Mouse (Mus musculus) ES-Bruce4 (cell line): ENCODE data around the gene Crocc. TPM values are rescaled to one million over a fixed set of nuclear protein-coding genes. Genes with fewer than 3 reads are reported as not detected.

Source experiments
- H3K27ac ChIP-seq: 2 replicates; pipeline ENCODE4 v1.5.1; 2012; ENCODE audit warnings: low read length, inconsistent platforms; ENCODE audit not compliant: insufficient read depth
- H3K27me3 ChIP-seq: 2 replicates; pipeline ENCODE4 v1.6.1; 2012; ENCODE audit warnings: mild to moderate bottlenecking, low read length, inconsistent platforms; ENCODE audit not compliant: control insufficient read depth, poor library complexity, insufficient read depth, severe bottlenecking
- H3K36me3 ChIP-seq: 2 replicates; pipeline ENCODE4 v1.6.1; 2012; ENCODE audit warnings: inconsistent platforms, mild to moderate bottlenecking, low read length, moderate library complexity; ENCODE audit not compliant: control insufficient read depth, poor library complexity, insufficient read depth, severe bottlenecking
- H3K4me1 ChIP-seq: one replicate; pipeline ENCODE4 v1.8.1; 2011; ENCODE audit warnings: low read length; ENCODE audit not compliant: control insufficient read depth, insufficient read depth
- H3K4me3 ChIP-seq: 2 replicates; pipeline ENCODE4 v1.5.1; 2011; ENCODE audit warnings: low read depth, mild to moderate bottlenecking, low read length
- H3K9ac ChIP-seq: 2 replicates; pipeline ENCODE4 v1.6.1; 2012; ENCODE audit warnings: low read depth, mild to moderate bottlenecking, inconsistent platforms; ENCODE audit not compliant: poor library complexity, severe bottlenecking
- H3K9me3 ChIP-seq: replicated peaks from 2 replicates; pipeline ENCODE4 v1.6.1; 2012; ENCODE audit warnings: mild to moderate bottlenecking, low read length, inconsistent platforms; ENCODE audit not compliant: control insufficient read depth, poor library complexity, insufficient read depth, severe bottlenecking
- CTCF ChIP-seq: IDR thresholded peaks from one replicate; pipeline ENCODE4 v1.8.1; 2011; ENCODE audit warnings: low read depth, low read length
- EP300 ChIP-seq: IDR thresholded peaks from 2 replicates; pipeline ENCODE4 v1.6.1; 2011; ENCODE audit warnings: low read depth, low read length; ENCODE audit not compliant: insufficient read depth
- POLR2A ChIP-seq: IDR thresholded peaks from one replicate; pipeline ENCODE4 v1.8.1; 2011; ENCODE audit warnings: low read length; ENCODE audit not compliant: insufficient read depth
- polyA plus RNA-seq: library from polyadenylated mRNA; stranded (reverse); fragments of >200 nt; gene quantifications from 2 replicates; pipeline ENCODE4 v1.2.4, GENCODE M21; 2011; ENCODE audit warnings: low read depth; ENCODE audit not compliant: missing spikeins, insufficient read depth, insufficient read length

Gene Crocc
- polyA plus RNA-seq, 1 experiment, result 35.0 TPM

GRCm38 (mm10) chr4:140986024-140986710 is 74.2 kb downstream of the Crocc start:
- H3K4me1 ChIP-seq, result no peaks in the 10 kb centered on the region

DNA sequence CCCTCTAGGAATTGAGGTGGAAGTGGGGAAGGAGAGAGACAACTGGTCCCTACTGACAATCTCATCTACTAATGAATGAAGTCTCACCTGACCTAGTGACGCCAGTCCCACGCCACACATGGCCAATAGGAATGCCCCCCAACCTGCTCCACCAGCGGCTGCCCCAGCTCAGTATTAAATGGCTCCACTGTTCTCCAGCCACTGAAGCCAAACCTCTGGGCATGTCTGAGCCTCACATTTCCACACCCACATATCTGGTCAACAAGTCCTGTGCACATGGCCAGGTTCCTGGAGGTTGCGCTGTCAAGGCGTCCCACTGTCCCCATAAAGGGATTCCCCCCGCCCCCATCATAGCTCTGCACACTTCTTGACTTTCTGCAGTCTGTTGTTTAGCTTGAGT is 75.8 kb downstream of the Crocc start:
- Histone ChIP-seq H3K4me1 (no peaks in the 10 kb centered on the region), H3K9me3 (no peaks in the 10 kb centered on the region)

More at GRCm38 (mm10) chr4:140986024-140986710, 74.2 kb downstream of the Crocc start:
- Histone ChIP-seq H3K36me3 (no peaks in the 10 kb centered on the region), H3K9ac (0 out of 2 replicates have a peak overlapping the region, but pooled peaks have one; percentile 84), H3K9me3 (no peaks in the 10 kb centered on the region), H3K27ac (no peak overlapping the region), H3K4me3 (peak overlapping the region; percentile 99), H3K27me3 (no peaks in the 10 kb centered on the region)
- TF ChIP-seq POLR2A, result no peak
- no peak for TF ChIP-seq EP300
- no peak for TF ChIP-seq CTCF

GRCm38 (mm10) chr4:140983442-140983841 is 76.9 kb downstream of the Crocc start:
- Histone ChIP-seq H3K4me3 (no peak overlapping the region), H3K27ac (no peak overlapping the region), H3K36me3 (peaks cover 8% of the 10 kb centered on the region; the same call in 1 of the 2 replicates), H3K9me3 (no peaks in the 10 kb centered on the region), H3K27me3 (no peaks in the 10 kb centered on the region), H3K9ac (no peak overlapping the region), H3K4me1 (no peaks in the 10 kb centered on the region)
- TF ChIP-seq POLR2A, result no peak

More for the DNA sequence above, 75.8 kb downstream of the Crocc start:
- H3K36me3 ChIP-seq, result no peaks in the 10 kb centered on the region
- TF ChIP-seq CTCF (no peak), EP300 (no peak), POLR2A (no peak)
- H3K27ac ChIP-seq, result no peak overlapping the region
- H3K9ac ChIP-seq, result no peak overlapping the region
- no peaks in the 10 kb centered on the region for H3K27me3 ChIP-seq
- H3K4me3 ChIP-seq, result no peak overlapping the region

GRCm38 (mm10) chr4:140982808-140983207 is 77.5 kb downstream of the Crocc start:
- no peaks in the 10 kb centered on the region for H3K4me1 ChIP-seq
- H3K27ac ChIP-seq, result no peak overlapping the region
- H3K9ac ChIP-seq, result no peak overlapping the region

GRCm38 (mm10) chr4:140981605-140982004 is 78.7 kb downstream of the Crocc start:
- no peak overlapping the region for H3K9ac ChIP-seq
- H3K27ac ChIP-seq, result no peak overlapping the region
- H3K27me3 ChIP-seq, result no peaks in the 10 kb centered on the region
- H3K4me1 ChIP-seq, result no peaks in the 10 kb centered on the region
- no peaks in the 10 kb centered on the region for H3K9me3 ChIP-seq
- no peak overlapping the region for H3K4me3 ChIP-seq
- peaks cover 8% of the 10 kb centered on the region; the same call in 1 of the 2 replicates for H3K36me3 ChIP-seq
- TF ChIP-seq CTCF (peak; percentile 73), POLR2A (no peak)

More at GRCm38 (mm10) chr4:140982808-140983207, 77.5 kb downstream of the Crocc start:
- no peaks in the 10 kb centered on the region for H3K27me3 ChIP-seq
- no peak for TF ChIP-seq CTCF
- TF ChIP-seq POLR2A, result no peak
- no peak for TF ChIP-seq EP300
- peaks cover 8% of the 10 kb centered on the region; the same call in 1 of the 2 replicates for H3K36me3 ChIP-seq
- H3K4me3 ChIP-seq, result no peak overlapping the region
- H3K9me3 ChIP-seq, result no peaks in the 10 kb centered on the region

DNA sequence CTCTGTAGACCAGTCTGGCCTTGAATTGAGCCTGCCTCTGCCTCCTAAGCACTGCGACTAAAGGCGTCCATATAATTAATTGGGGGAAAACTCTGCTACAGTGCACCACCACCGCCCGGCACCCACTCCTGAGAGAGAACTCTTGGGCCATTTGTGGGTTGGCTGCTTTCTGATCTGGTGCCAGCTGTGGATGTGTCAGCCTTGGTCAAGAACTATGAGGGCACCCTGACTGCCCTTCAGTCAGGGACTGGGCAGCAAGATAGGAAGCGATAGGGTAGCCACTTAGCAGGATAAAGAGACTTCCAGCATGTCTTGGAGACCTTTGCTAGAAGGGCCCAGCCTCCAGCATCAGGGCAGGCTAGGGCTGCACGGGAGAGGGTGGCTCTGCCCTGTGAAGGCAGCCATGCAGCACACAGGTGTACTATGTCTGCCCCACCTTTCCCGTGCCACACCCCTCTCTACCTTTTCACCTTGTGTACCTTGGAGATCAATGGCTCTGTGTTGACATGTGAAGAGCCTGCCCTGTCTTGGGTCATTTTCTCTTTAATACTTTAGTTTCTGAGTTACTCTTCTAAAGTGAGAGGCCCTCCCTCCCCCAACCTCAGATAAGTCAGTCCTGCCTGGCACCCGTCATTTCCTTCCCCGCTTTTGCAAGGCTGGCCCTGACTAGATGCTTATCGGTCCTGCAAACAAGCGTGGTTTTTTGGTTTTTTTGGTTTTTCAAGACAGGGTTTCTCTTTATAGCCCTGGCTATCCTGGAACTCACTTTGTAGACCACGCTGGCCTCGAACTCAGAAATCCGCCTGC is 82.3 kb downstream of the Crocc start:
- H3K36me3 ChIP-seq, result peaks cover 14% of the 10 kb centered on the region; the same call in 1 of the 2 replicates
- H3K27ac ChIP-seq, result no peak overlapping the region
- no peak for TF ChIP-seq CTCF
- TF ChIP-seq POLR2A, result no peak
- TF ChIP-seq EP300, result no peak
- H3K27me3 ChIP-seq, result no peaks in the 10 kb centered on the region
- no peaks in the 10 kb centered on the region for H3K4me1 ChIP-seq
- H3K9ac ChIP-seq, result no peak overlapping the region
- H3K4me3 ChIP-seq, result no peak overlapping the region
- H3K9me3 ChIP-seq, result no peaks in the 10 kb centered on the region
